Mouse (Mus musculus) B cell, adult 62 days (primary cell): ENCODE results near the gene Olfr870. TPM values are rescaled to one million over a fixed set of nuclear protein-coding genes. Genes with fewer than 3 reads are reported as not detected.

ENCODE experiments used
- total RNA-seq: library from RNA; stranded (reverse); gene quantifications from 4 replicates; pipeline ENCODE4 v1.2.4, GENCODE M21; 2023

The Olfr870 gene
- not detected in 4 replicates for total RNA-seq

DNA sequence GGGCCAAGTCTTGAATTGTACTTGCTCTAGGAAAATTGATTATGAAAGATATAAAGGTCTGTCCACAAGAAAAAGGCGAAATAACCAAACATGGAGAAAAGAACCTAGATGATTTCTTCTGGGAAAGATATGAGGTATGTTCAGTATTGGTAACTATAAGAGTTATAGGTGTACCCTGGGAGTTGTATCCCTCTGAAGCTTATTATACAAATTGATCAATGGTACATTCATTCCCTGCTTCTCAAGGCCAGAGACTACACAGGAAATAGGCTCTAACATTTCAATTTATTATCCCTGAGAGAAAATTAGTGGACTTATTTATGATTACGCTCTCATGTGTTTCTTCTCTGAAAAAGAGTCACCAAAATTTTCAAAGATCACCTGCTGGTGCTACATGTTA, at the start of gene Olfr870:
Gene Olfr870 (minus strand): TSS at position 101 of the 400 bp plus-strand sequence.

GRCm38 (mm10) chr9:20211907-20212306, 38.0 kb upstream of the Olfr870 start, which contains the start of gene Olfr871:
Gene Olfr871, plus strand, starts transcription at chr9:20212207.

GRCm38 (mm10) chr9:20128709-20129108, 45.1 kb downstream of the Olfr870 start, which contains the start of gene Olfr869:
Gene Olfr869, plus strand, starts transcription at chr9:20129009.

Other genes starting within 250 kb of the Olfr870 start
- not detected in 4 replicates for gene Olfr866, start 146.0 kb downstream of the Olfr870 start, total RNA-seq
- gene Olfr867, start 116.5 kb downstream of the Olfr870 start, total RNA-seq: not detected in 4 replicates
- gene Olfr868, start 75.4 kb downstream of the Olfr870 start, total RNA-seq: not detected in 4 replicates
- not detected in 4 replicates for gene Olfr869, start 45.0 kb downstream of the Olfr870 start, total RNA-seq
- gene Olfr871, start 38.1 kb upstream of the Olfr870 start, total RNA-seq: not detected in 4 replicates
- gene Olfr872, start 63.1 kb upstream of the Olfr870 start, total RNA-seq: not detected in 4 replicates
- gene Olfr39, start 108.3 kb upstream of the Olfr870 start, total RNA-seq: not detected in 4 replicates
- not detected in 4 replicates for gene Olfr873, start 124.5 kb upstream of the Olfr870 start, total RNA-seq
- gene Olfr18, start 162.0 kb upstream of the Olfr870 start, total RNA-seq: not detected in 4 replicates
- gene Zfp560, start 211.1 kb upstream of the Olfr870 start, total RNA-seq: 7.0 to 9.7 TPM (median 8.4 TPM) in 4 replicates